Mouse (Mus musculus) intestine, embryonic 16.5 days (tissue): ENCODE data around the gene Ptprn2. TPM values are rescaled to one million over a fixed set of nuclear protein-coding genes. Genes with fewer than 3 reads are reported as not detected.

ENCODE experiments used
- ATAC-seq: fragments of 200-750 bp; cut with Nextera tagmentation; 2 replicates; pipeline ENCODE4 v1.8.0; 2017; ENCODE audit warnings: moderate TSS enrichment, moderate library complexity
- H3K27ac ChIP-seq: fragments of 300-500 bp; sonication (generic); 2 replicates; pipeline ENCODE4 v1.5.1; 2014; ENCODE audit warnings: mild to moderate bottlenecking, low read length
- H3K27me3 ChIP-seq: fragments of 300-500 bp; sonication (generic); replicated peaks from 2 replicates; pipeline ENCODE4 v1.6.1; 2014; ENCODE audit warnings: low read length, control low read depth, mixed read lengths; ENCODE audit not compliant: control insufficient read depth, insufficient read depth
- H3K36me3 ChIP-seq: fragments of 300-500 bp; sonication (generic); 2 replicates; pipeline ENCODE4 v1.6.1; 2014; ENCODE audit warnings: low read length, control low read depth; ENCODE audit not compliant: control insufficient read depth, insufficient read depth
- H3K4me1 ChIP-seq: fragments of 300-500 bp; sonication (generic); 2 replicates; pipeline ENCODE4 v1.6.1; 2014; ENCODE audit warnings: low read length, control low read depth, mixed read lengths; ENCODE audit not compliant: control insufficient read depth, insufficient read depth
- H3K4me2 ChIP-seq: fragments of 300-500 bp; sonication (generic); 2 replicates; pipeline ENCODE4 v1.6.1; 2014; ENCODE audit warnings: low read depth, low read length, control low read depth
- H3K4me3 ChIP-seq: fragments of 300-500 bp; sonication (generic); 2 replicates; pipeline ENCODE4 v1.5.1; 2014; ENCODE audit warnings: mild to moderate bottlenecking, low read length
- H3K9ac ChIP-seq: fragments of 300-500 bp; sonication (generic); 2 replicates; pipeline ENCODE4 v1.6.1; 2014; ENCODE audit warnings: low read depth, low read length
- H3K9me3 ChIP-seq: fragments of 300-500 bp; sonication (generic); 2 replicates; pipeline ENCODE4 v1.6.1; 2016; ENCODE audit warnings: low read length, control low read depth; ENCODE audit not compliant: control insufficient read depth
- WGBS: fragments of 180-500 bp; shearing (Covaris S2); extraction: QIAGEN DNeasy Blood & Tissue Kit; methylation state at CpG from one replicate; pipeline ENCODE4 v1.1.7; 2014; 5-methylcytosine and 5-hydroxymethylcytosine counted together
- polyA plus RNA-seq: library from polyadenylated mRNA; unstranded; fragments of >200 nt; fragmentation: Nextera tagmentation; extraction: Ambion mirVana; gene quantifications from 2 replicates; pipeline ENCODE4 v1.2.1, GENCODE M21; 2015

Ptprn2 gene
- polyA plus RNA-seq, 1 experiment from 2014 or later = 1.8 TPM

- ATAC-seq = no peak
- WGBS = 74% methylated on average over 4 of the region's 4 CpGs
Measured at GRCm38 (mm10) chr12:117221909-117222308, 736.4 kb downstream of the Ptprn2 start.

GRCm38 (mm10) chr12:117224036-117224435, 738.5 kb downstream of the Ptprn2 start:
- H3K4me2 ChIP-seq = no peak overlapping the region
- H3K4me3 ChIP-seq = no peak overlapping the region
- H3K9me3 ChIP-seq = no peaks in the 10 kb centered on the region
- H3K36me3 ChIP-seq = no peaks in the 10 kb centered on the region
- ATAC-seq = no peak
- H3K27ac ChIP-seq = no peak overlapping the region
- H3K27me3 ChIP-seq = no peaks in the 10 kb centered on the region
- H3K4me1 ChIP-seq = no peaks in the 10 kb centered on the region
- no peak overlapping the region for H3K9ac ChIP-seq
- 55% methylated on average over 1 of the region's 1 CpGs for WGBS

More at GRCm38 (mm10) chr12:117221909-117222308, 736.4 kb downstream of the Ptprn2 start:
- H3K9me3 ChIP-seq = no peaks in the 10 kb centered on the region
- no peak overlapping the region for H3K4me3 ChIP-seq
- no peaks in the 10 kb centered on the region for H3K27me3 ChIP-seq
- no peak overlapping the region for H3K27ac ChIP-seq
- H3K9ac ChIP-seq = no peak overlapping the region
- no peak overlapping the region for H3K4me2 ChIP-seq
- no peaks in the 10 kb centered on the region for H3K4me1 ChIP-seq
- no peaks in the 10 kb centered on the region for H3K36me3 ChIP-seq

- Histone ChIP-seq H3K4me1 (no peaks in the 10 kb centered on the region), H3K27ac (no peak overlapping the region), H3K9me3 (no peaks in the 10 kb centered on the region), H3K36me3 (no peaks in the 10 kb centered on the region), H3K4me3 (no peak overlapping the region), H3K27me3 (no peaks in the 10 kb centered on the region), H3K4me2 (no peak overlapping the region), H3K9ac (no peak overlapping the region)
- ATAC-seq = peak; percentile 77
- WGBS = 52% methylated on average over 3 of the region's 3 CpGs
Measured at GRCm38 (mm10) chr12:117227236-117227635, 741.7 kb downstream of the Ptprn2 start.

- Histone ChIP-seq H3K27ac (no peak overlapping the region), H3K9ac (no peak overlapping the region), H3K4me3 (no peak overlapping the region), H3K9me3 (no peaks in the 10 kb centered on the region), H3K27me3 (no peaks in the 10 kb centered on the region), H3K4me1 (no peaks in the 10 kb centered on the region), H3K36me3 (no peaks in the 10 kb centered on the region), H3K4me2 (no peak overlapping the region)
- WGBS = 83% methylated on average over 4 of the region's 4 CpGs
- no peak for ATAC-seq
Measured at GRCm38 (mm10) chr12:117229442-117229841, 743.9 kb downstream of the Ptprn2 start.

- Histone ChIP-seq H3K4me2 (no peak overlapping the region), H3K9ac (no peak overlapping the region), H3K36me3 (no peaks in the 10 kb centered on the region), H3K4me1 (no peaks in the 10 kb centered on the region), H3K4me3 (no peak overlapping the region), H3K9me3 (no peaks in the 10 kb centered on the region), H3K27ac (no peak overlapping the region), H3K27me3 (no peaks in the 10 kb centered on the region)
- peak; percentile 68 for ATAC-seq
- WGBS = 67% methylated on average over 6 of the region's 6 CpGs
Measured at GRCm38 (mm10) chr12:117230282-117230681, 744.8 kb downstream of the Ptprn2 start.

GRCm38 (mm10) chr12:117231850-117232249, 746.3 kb downstream of the Ptprn2 start:
- no peak for ATAC-seq
- Histone ChIP-seq H3K9ac (no peak overlapping the region), H3K27ac (no peak overlapping the region), H3K9me3 (no peaks in the 10 kb centered on the region), H3K4me1 (no peaks in the 10 kb centered on the region), H3K4me2 (no peak overlapping the region), H3K27me3 (no peaks in the 10 kb centered on the region), H3K36me3 (no peaks in the 10 kb centered on the region), H3K4me3 (no peak overlapping the region)
- 76% methylated on average over 5 of the region's 5 CpGs for WGBS

- no peak overlapping the region for H3K9ac ChIP-seq
- no peaks in the 10 kb centered on the region for H3K27me3 ChIP-seq
- H3K4me2 ChIP-seq = no peak overlapping the region
- H3K4me1 ChIP-seq = no peaks in the 10 kb centered on the region
- no peaks in the 10 kb centered on the region for H3K9me3 ChIP-seq
- ATAC-seq = no peak
- H3K36me3 ChIP-seq = no peaks in the 10 kb centered on the region
- no peak overlapping the region for H3K4me3 ChIP-seq
- no peak overlapping the region for H3K27ac ChIP-seq
Measured at GRCm38 (mm10) chr12:117235114-117235513, 749.6 kb downstream of the Ptprn2 start.

- Histone ChIP-seq H3K27me3 (no peaks in the 10 kb centered on the region), H3K36me3 (no peaks in the 10 kb centered on the region), H3K9me3 (no peaks in the 10 kb centered on the region), H3K27ac (no peak overlapping the region), H3K9ac (no peak overlapping the region), H3K4me3 (no peak overlapping the region), H3K4me2 (no peak overlapping the region), H3K4me1 (no peaks in the 10 kb centered on the region)
- no peak for ATAC-seq
- WGBS = 75% methylated on average over 4 of the region's 4 CpGs
Measured at GRCm38 (mm10) chr12:117236020-117236734, 750.7 kb downstream of the Ptprn2 start.

- H3K36me3 ChIP-seq = no peaks in the 10 kb centered on the region
- H3K4me2 ChIP-seq = no peak overlapping the region
- no peak overlapping the region for H3K9ac ChIP-seq
- no peak overlapping the region for H3K4me3 ChIP-seq
- no peaks in the 10 kb centered on the region for H3K9me3 ChIP-seq
- no peak overlapping the region for H3K27ac ChIP-seq
- 74% methylated on average over 3 of the region's 3 CpGs for WGBS
- H3K4me1 ChIP-seq = no peaks in the 10 kb centered on the region
- H3K27me3 ChIP-seq = no peaks in the 10 kb centered on the region
- no peak for ATAC-seq
Measured at GRCm38 (mm10) chr12:117236981-117237380, 751.5 kb downstream of the Ptprn2 start.
